Mouse (Mus musculus): ENCODE measurements at regions not wholly inside any gene's neighbourhood (a gene's known extent, or its start where the extent isn't known, plus 50 kb on each side); places are given as distances from the start of the nearest gene placed in this dataset.

GRCm38 (mm10) chr14:71281568-71281967 lies 681.9 kb upstream of the Fam160b2 start:
- H3K9me3 ChIP-seq (replicated peaks; ENCODE audit: control insufficient read depth, low read length) = peaks cover 2% of the 10 kb centered on the region; the same call in 1 of the 2 replicates
- H3K4me1 ChIP-seq (ENCODE audit: control insufficient read depth, insufficient read depth, low read length) = no peaks in the 10 kb centered on the region
- 88% methylated on average over 14 of the region's 14 CpGs for WGBS
- H3K27me3 ChIP-seq (ENCODE audit: control insufficient read depth, insufficient read depth, low read length) = no peaks in the 10 kb centered on the region
- no peak for ATAC-seq (replicated peaks; ENCODE audit: extremely low read depth, insufficient read depth, low FRiP score)
- H3K4me3 ChIP-seq (ENCODE audit: low read length) = no peak overlapping the region
- no peaks in the 10 kb centered on the region for H3K36me3 ChIP-seq (ENCODE audit: control insufficient read depth, insufficient read depth)
- H3K4me2 ChIP-seq (ENCODE audit: low read depth, low read length) = no peak overlapping the region
- no peak overlapping the region for H3K9ac ChIP-seq (ENCODE audit: low read length)
- no peak overlapping the region for H3K27ac ChIP-seq (ENCODE audit: low read length)

GRCm38 (mm10) chr14:71276309-71276791 lies 676.7 kb upstream of the Fam160b2 start:
- Histone ChIP-seq H3K36me3 (ENCODE audit: control insufficient read depth, insufficient read depth) (no peaks in the 10 kb centered on the region), H3K9me3 (replicated peaks; ENCODE audit: control insufficient read depth, low read length) (peaks cover 2% of the 10 kb centered on the region; the same call in 1 of the 2 replicates), H3K4me1 (ENCODE audit: control insufficient read depth, insufficient read depth, low read length) (peaks cover 3% of the 10 kb centered on the region; the same call in 1 of the 2 replicates), H3K4me2 (ENCODE audit: low read depth, low read length) (peak overlapping the region; percentile 50), H3K27me3 (ENCODE audit: control insufficient read depth, insufficient read depth, low read length) (no peaks in the 10 kb centered on the region), H3K27ac (ENCODE audit: low read length) (no peak overlapping the region), H3K9ac (ENCODE audit: low read length) (no peak overlapping the region), H3K4me3 (ENCODE audit: low read length) (no peak overlapping the region)
- ATAC-seq (replicated peaks; ENCODE audit: extremely low read depth, insufficient read depth, low FRiP score) = 0 out of 2 replicates have a peak, but pooled peaks have one; percentile 41
- WGBS = 36% methylated on average over 12 of the region's 12 CpGs

GRCm38 (mm10) chr14:71272470-71272869 lies 672.8 kb upstream of the Fam160b2 start:
- ATAC-seq (replicated peaks; ENCODE audit: extremely low read depth, insufficient read depth, low FRiP score) = no peak
- Histone ChIP-seq H3K9me3 (replicated peaks; ENCODE audit: control insufficient read depth, low read length) (no peaks in the 10 kb centered on the region), H3K9ac (ENCODE audit: low read length) (no peak overlapping the region), H3K4me3 (ENCODE audit: low read length) (no peak overlapping the region), H3K4me2 (ENCODE audit: low read depth, low read length) (no peak overlapping the region), H3K36me3 (ENCODE audit: control insufficient read depth, insufficient read depth) (no peaks in the 10 kb centered on the region), H3K27ac (ENCODE audit: low read length) (no peak overlapping the region), H3K4me1 (ENCODE audit: control insufficient read depth, insufficient read depth, low read length) (peaks cover 3% of the 10 kb centered on the region; the same call in 1 of the 2 replicates), H3K27me3 (ENCODE audit: control insufficient read depth, insufficient read depth, low read length) (no peaks in the 10 kb centered on the region)
- 94% methylated on average over 2 of the region's 2 CpGs for WGBS

GRCm38 (mm10) chr14:71257650-71258049 lies 658.0 kb upstream of the Fam160b2 start:
- WGBS = 84% methylated on average over 4 of the region's 4 CpGs
- Histone ChIP-seq H3K27me3 (ENCODE audit: control insufficient read depth, insufficient read depth, low read length) (no peaks in the 10 kb centered on the region), H3K9me3 (replicated peaks; ENCODE audit: control insufficient read depth, low read length) (no peaks in the 10 kb centered on the region), H3K36me3 (ENCODE audit: control insufficient read depth, insufficient read depth) (no peaks in the 10 kb centered on the region), H3K4me2 (ENCODE audit: low read depth, low read length) (no peak overlapping the region), H3K4me3 (ENCODE audit: low read length) (no peak overlapping the region), H3K27ac (ENCODE audit: low read length) (no peak overlapping the region), H3K9ac (ENCODE audit: low read length) (no peak overlapping the region), H3K4me1 (ENCODE audit: control insufficient read depth, insufficient read depth, low read length) (no peaks in the 10 kb centered on the region)
- ATAC-seq (replicated peaks; ENCODE audit: extremely low read depth, insufficient read depth, low FRiP score) = no peak

GRCm38 (mm10) chr14:71254207-71254606 lies 654.6 kb upstream of the Fam160b2 start:
- Histone ChIP-seq H3K27ac (ENCODE audit: low read length) (no peak overlapping the region), H3K4me1 (ENCODE audit: control insufficient read depth, insufficient read depth, low read length) (no peaks in the 10 kb centered on the region), H3K27me3 (ENCODE audit: control insufficient read depth, insufficient read depth, low read length) (no peaks in the 10 kb centered on the region), H3K9me3 (replicated peaks; ENCODE audit: control insufficient read depth, low read length) (no peaks in the 10 kb centered on the region), H3K4me3 (ENCODE audit: low read length) (no peak overlapping the region), H3K36me3 (ENCODE audit: control insufficient read depth, insufficient read depth) (no peaks in the 10 kb centered on the region), H3K4me2 (ENCODE audit: low read depth, low read length) (no peak overlapping the region), H3K9ac (ENCODE audit: low read length) (no peak overlapping the region)
- no peak for ATAC-seq (replicated peaks; ENCODE audit: extremely low read depth, insufficient read depth, low FRiP score)
- 49% methylated on average over 1 of the region's 1 CpGs for WGBS

GRCm38 (mm10) chr14:71252136-71252535 lies 652.5 kb upstream of the Fam160b2 start:
- H3K9ac ChIP-seq (ENCODE audit: low read length) = no peak overlapping the region
- 79% methylated on average over 3 of the region's 3 CpGs for WGBS
- H3K27ac ChIP-seq (ENCODE audit: low read length) = no peak overlapping the region
- no peaks in the 10 kb centered on the region for H3K4me1 ChIP-seq (ENCODE audit: control insufficient read depth, insufficient read depth, low read length)
- ATAC-seq (replicated peaks; ENCODE audit: extremely low read depth, insufficient read depth, low FRiP score) = no peak
- no peaks in the 10 kb centered on the region for H3K27me3 ChIP-seq (ENCODE audit: control insufficient read depth, insufficient read depth, low read length)
- H3K4me3 ChIP-seq (ENCODE audit: low read length) = no peak overlapping the region
- H3K36me3 ChIP-seq (ENCODE audit: control insufficient read depth, insufficient read depth) = no peaks in the 10 kb centered on the region
- no peak overlapping the region for H3K4me2 ChIP-seq (ENCODE audit: low read depth, low read length)
- no peaks in the 10 kb centered on the region for H3K9me3 ChIP-seq (replicated peaks; ENCODE audit: control insufficient read depth, low read length)

- no peak overlapping the region for H3K4me2 ChIP-seq (ENCODE audit: low read depth, low read length)
- no peak for ATAC-seq (replicated peaks; ENCODE audit: extremely low read depth, insufficient read depth, low FRiP score)
- no peaks in the 10 kb centered on the region for H3K27me3 ChIP-seq (ENCODE audit: control insufficient read depth, insufficient read depth, low read length)
- H3K36me3 ChIP-seq (ENCODE audit: control insufficient read depth, insufficient read depth) = no peaks in the 10 kb centered on the region
- H3K9ac ChIP-seq (ENCODE audit: low read length) = no peak overlapping the region
- no peaks in the 10 kb centered on the region for H3K4me1 ChIP-seq (ENCODE audit: control insufficient read depth, insufficient read depth, low read length)
- 90% methylated on average over 1 of the region's 1 CpGs for WGBS
- no peaks in the 10 kb centered on the region for H3K9me3 ChIP-seq (replicated peaks; ENCODE audit: control insufficient read depth, low read length)
- H3K4me3 ChIP-seq (ENCODE audit: low read length) = no peak overlapping the region
- no peak overlapping the region for H3K27ac ChIP-seq (ENCODE audit: low read length)
These were observed 651.5 kb upstream of the Fam160b2 start for GRCm38 (mm10) chr14:71251116-71251515.

- no peak overlapping the region for H3K9ac ChIP-seq (ENCODE audit: low read length)
- no peak overlapping the region for H3K27ac ChIP-seq (ENCODE audit: low read length)
- no peak overlapping the region for H3K4me3 ChIP-seq (ENCODE audit: low read length)
- no peaks in the 10 kb centered on the region for H3K9me3 ChIP-seq (replicated peaks; ENCODE audit: control insufficient read depth, low read length)
- ATAC-seq (replicated peaks; ENCODE audit: extremely low read depth, insufficient read depth, low FRiP score) = no peak
- no peaks in the 10 kb centered on the region for H3K36me3 ChIP-seq (ENCODE audit: control insufficient read depth, insufficient read depth)
- no peak overlapping the region for H3K4me2 ChIP-seq (ENCODE audit: low read depth, low read length)
- WGBS = 37% methylated on average over 7 of the region's 7 CpGs
- H3K27me3 ChIP-seq (ENCODE audit: control insufficient read depth, insufficient read depth, low read length) = no peaks in the 10 kb centered on the region
- H3K4me1 ChIP-seq (ENCODE audit: control insufficient read depth, insufficient read depth, low read length) = no peaks in the 10 kb centered on the region
These were observed 649.8 kb upstream of the Fam160b2 start for GRCm38 (mm10) chr14:71249387-71249965.

GRCm38 (mm10) chr14:71248534-71248933 lies 648.9 kb upstream of the Fam160b2 start:
- no peak for ATAC-seq (replicated peaks; ENCODE audit: extremely low read depth, insufficient read depth, low FRiP score)
- WGBS = 80% methylated on average over 2 of the region's 2 CpGs

More at GRCm38 (mm10) chr14:71248534-71248933, 648.9 kb upstream of the Fam160b2 start:
- no peaks in the 10 kb centered on the region for H3K36me3 ChIP-seq (ENCODE audit: control insufficient read depth, insufficient read depth)
- no peaks in the 10 kb centered on the region for H3K9me3 ChIP-seq (replicated peaks; ENCODE audit: control insufficient read depth, low read length)
- no peaks in the 10 kb centered on the region for H3K27me3 ChIP-seq (ENCODE audit: control insufficient read depth, insufficient read depth, low read length)
- H3K27ac ChIP-seq (ENCODE audit: low read length) = no peak overlapping the region
- no peaks in the 10 kb centered on the region for H3K4me1 ChIP-seq (ENCODE audit: control insufficient read depth, insufficient read depth, low read length)
- no peak overlapping the region for H3K4me3 ChIP-seq (ENCODE audit: low read length)
- no peak overlapping the region for H3K4me2 ChIP-seq (ENCODE audit: low read depth, low read length)
- no peak overlapping the region for H3K9ac ChIP-seq (ENCODE audit: low read length)

Measured in heart, embryonic 16.5 days (tissue).